Mouse (Mus musculus): ENCODE data around the gene D5Ertd577e. TPM values are rescaled to one million over a fixed set of nuclear protein-coding genes. Genes with fewer than 3 reads are reported as not detected.
"Not testable (repeated sequence)": the region's sequence is repeated elsewhere in the genome, so short reads cannot be mapped to it uniquely, and the experiment has no call there.

The D5Ertd577e gene
- total RNA-seq (2017): not detected in 2 replicates

GRCm38 (mm10) chr5:95456506-95456905 is at the start of gene D5Ertd577e:
Gene D5Ertd577e (plus strand): TSS chr5:95456806.
- ATAC-seq (replicated peaks in 1 of 2; ENCODE audit: insufficient read depth in 1 of 2, low FRiP score in 2 of 2, low TSS enrichment in 1 of 2, low read depth in 1 of 2, poor library complexity in 2 of 2, severe bottlenecking in 2 of 2): not testable (repeated sequence)

- not testable (repeated sequence) for ATAC-seq (replicated peaks in 1 of 2; ENCODE audit: insufficient read depth in 1 of 2, low FRiP score in 2 of 2, low TSS enrichment in 1 of 2, low read depth in 1 of 2, poor library complexity in 2 of 2, severe bottlenecking in 2 of 2)
Measured at GRCm38 (mm10) chr5:95510458-95510857, 53.9 kb downstream of the D5Ertd577e start, which contains the start of gene Gm3286. Gene Gm3286 (plus strand): TSS chr5:95510758.

Other genes with a start within 250 kb of the D5Ertd577e start
- not detected in 2 replicates for gene Gm10424, start 184.0 kb upstream of the D5Ertd577e start, total RNA-seq (2017)
- not detected in 2 replicates for gene Gm3259, start 150.9 kb upstream of the D5Ertd577e start, total RNA-seq (2017)
- gene Gm3286, start 54.0 kb downstream of the D5Ertd577e start, total RNA-seq (2017): not detected in 2 replicates
- gene Gm7971, start 138.1 kb downstream of the D5Ertd577e start, total RNA-seq (2017): not detected in 2 replicates